Mouse (Mus musculus): ENCODE measurements around the gene Tns1. TPM values are rescaled to one million over a fixed set of nuclear protein-coding genes. Genes with fewer than 3 reads are reported as not detected.

Gene Tns1
- total and polyA plus RNA-seq, 3 experiments = 0.11 TPM; not detected in 2

DNA sequence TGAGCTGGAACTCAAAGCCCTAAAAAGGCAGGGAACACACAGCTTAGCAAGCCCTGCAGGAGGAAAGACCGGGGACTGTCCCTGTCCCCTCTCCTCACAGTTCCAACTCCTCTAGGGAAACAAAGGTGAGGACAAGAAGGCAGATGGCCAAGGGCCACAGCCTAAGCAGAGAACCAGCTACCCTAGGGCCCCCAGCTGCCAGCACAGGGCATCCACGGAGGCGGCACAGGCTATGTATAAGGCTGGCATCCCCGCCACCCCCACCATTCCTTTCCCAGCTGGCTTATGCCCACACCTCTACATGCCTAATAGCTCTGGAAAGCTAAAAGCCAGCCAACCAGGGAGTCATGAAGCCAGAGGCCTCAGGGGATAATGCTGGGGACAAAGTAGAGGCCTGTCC is 90.8 kb downstream of the Tns1 start:
- H3K79me2 ChIP-seq (ENCODE audit: control insufficient read depth, insufficient read depth, low read length, poor library complexity) = no peaks in the 10 kb centered on the region
- DNase-seq (ENCODE audit: low read depth, low spot score) = no peak
- no peaks in the 10 kb centered on the region for H3K4me1 ChIP-seq (ENCODE audit: control insufficient read depth in 1 of 2, insufficient read depth in 2 of 2, low read length in 2 of 2)
- no peak for TF ChIP-seq E2F4 (IDR thresholded peaks at IDR 0.05; ENCODE audit: borderline replicate concordance, low read depth, low read length)
- no peak for TF ChIP-seq RCOR1 (IDR thresholded peaks at IDR 0.05; ENCODE audit: low read depth, low read length)
- TF ChIP-seq ZNF384 (IDR thresholded peaks at IDR 0.05; ENCODE audit: low read depth, low read length) = no peak
- TF ChIP-seq UBTF (IDR thresholded peaks at IDR 0.05; ENCODE audit: borderline replicate concordance, insufficient read depth, low read depth, low read length) = no peak
- TF ChIP-seq MYB (IDR thresholded peaks at IDR 0.05; ENCODE audit: low read depth, low read length) = no peak
- TF ChIP-seq MAFK (IDR thresholded peaks at IDR 0.05; ENCODE audit: borderline replicate concordance, low read depth, low read length) = no peak
- no peak for TF ChIP-seq BHLHE40 (IDR thresholded peaks at IDR 0.05; ENCODE audit: borderline replicate concordance, low read depth, low read length)
- TF ChIP-seq TAL1 (IDR thresholded peaks at IDR 0.05; ENCODE audit: low read length) = no peak
- TF ChIP-seq MXI1 (IDR thresholded peaks at IDR 0.05; ENCODE audit: low read depth, low read length) = no peak
- TF ChIP-seq NRF1 (IDR thresholded peaks at IDR 0.05; ENCODE audit: insufficient read depth, low read depth, low read length, poor library complexity, severe bottlenecking) = no peak
- no peak for TF ChIP-seq SMC3 (IDR thresholded peaks at IDR 0.05; ENCODE audit: low read depth, low read length)
- no peak for TF ChIP-seq CTCF (IDR thresholded peaks at IDR 0.05 in 2 of 3, conservative IDR thresholded peaks at IDR 0.05 in 1 of 3; ENCODE audit: control insufficient read depth in 1 of 3, insufficient read depth in 1 of 3, low read depth in 2 of 3, low read length in 3 of 3, poor library complexity in 1 of 3, severe bottlenecking in 1 of 3)
- TF ChIP-seq GABPA (IDR thresholded peaks at IDR 0.05; ENCODE audit: low read depth, low read length) = no peak
- no peak for TF ChIP-seq USF1 (IDR thresholded peaks at IDR 0.05; ENCODE audit: low read depth, low read length)
- TF ChIP-seq EP300 (IDR thresholded peaks at IDR 0.05; ENCODE audit: low read depth in 1 of 2, low read length in 2 of 2) = no peak
- no peak for TF ChIP-seq ETS1 (IDR thresholded peaks at IDR 0.05; ENCODE audit: low read depth, low read length)
- TF ChIP-seq CHD1 (IDR thresholded peaks at IDR 0.05; ENCODE audit: low read depth, low read length) = no peak
- no peak for TF ChIP-seq ELF1 (IDR thresholded peaks at IDR 0.05; ENCODE audit: low read depth, low read length)
- TF ChIP-seq MYC (IDR thresholded peaks at IDR 0.05; ENCODE audit: low read depth, low read length) = no peak
- TF ChIP-seq JUND (IDR thresholded peaks at IDR 0.05; ENCODE audit: low read depth, low read length) = no peak
- H3K9ac ChIP-seq (ENCODE audit: control insufficient read depth, low read depth, low read length, poor library complexity, severe bottlenecking) = no peak overlapping the region
- H3K9me3 ChIP-seq (replicated peaks; ENCODE audit: insufficient read depth, low read length) = no peaks in the 10 kb centered on the region
- H3K27me3 ChIP-seq (ENCODE audit: control insufficient read depth in 1 of 2, insufficient read depth in 2 of 2, low read length in 2 of 2) = no peaks in the 10 kb centered on the region
- no peak overlapping the region for H3K4me3 ChIP-seq (ENCODE audit: control insufficient read depth in 1 of 2, insufficient read depth in 1 of 2, low read depth in 2 of 2, low read length in 2 of 2)
- H3K27ac ChIP-seq (ENCODE audit: control insufficient read depth, low read depth, low read length) = no peak overlapping the region
- H3K36me3 ChIP-seq (ENCODE audit: control insufficient read depth in 1 of 2, insufficient read depth in 2 of 2, low read length in 2 of 2) = no peaks in the 10 kb centered on the region

DNA sequence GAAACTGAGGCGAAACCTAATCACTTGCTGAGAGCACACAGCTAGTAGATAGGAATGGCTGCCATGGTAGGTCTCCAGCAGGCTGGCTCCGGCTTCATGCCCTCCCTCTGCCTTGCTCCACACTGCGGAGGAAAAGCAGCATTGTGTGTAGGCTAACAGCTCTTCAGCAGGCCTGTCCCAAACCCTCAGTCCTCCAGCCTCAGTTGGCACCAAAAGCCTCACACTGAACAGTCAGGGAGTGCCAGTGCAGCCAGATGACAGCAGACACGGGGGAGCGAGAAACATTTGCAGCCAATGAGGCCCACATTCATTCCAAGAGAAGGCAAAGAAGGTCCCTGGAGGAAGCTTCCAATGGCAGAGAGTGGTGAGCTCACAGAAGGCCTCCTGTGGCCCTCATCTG is 91.3 kb downstream of the Tns1 start:
- H3K9me3 ChIP-seq (replicated peaks; ENCODE audit: insufficient read depth, low read length) = no peaks in the 10 kb centered on the region
- H3K79me2 ChIP-seq (ENCODE audit: control insufficient read depth, insufficient read depth, low read length, poor library complexity) = no peaks in the 10 kb centered on the region
- no peak for DNase-seq (ENCODE audit: low read depth, low spot score)
- TF ChIP-seq ZNF384 (IDR thresholded peaks at IDR 0.05; ENCODE audit: low read depth, low read length) = no peak
- no peak for TF ChIP-seq POLR2A (IDR thresholded peaks at IDR 0.05; ENCODE audit: control insufficient read depth in 1 of 2, insufficient read depth in 1 of 2, low read depth in 1 of 2, low read length in 2 of 2, poor library complexity in 1 of 2)
- TF ChIP-seq E2F4 (IDR thresholded peaks at IDR 0.05; ENCODE audit: borderline replicate concordance, low read depth, low read length) = no peak
- TF ChIP-seq TCF12 (IDR thresholded peaks at IDR 0.05; ENCODE audit: low read depth, low read length) = no peak
- TF ChIP-seq MAZ (IDR thresholded peaks at IDR 0.05; ENCODE audit: low read depth, low read length) = no peak
- TF ChIP-seq GATA1 (IDR thresholded peaks at IDR 0.05; ENCODE audit: low read depth, low read length) = no peak
- H3K4me1 ChIP-seq (ENCODE audit: control insufficient read depth in 1 of 2, insufficient read depth in 2 of 2, low read length in 2 of 2) = no peaks in the 10 kb centered on the region
- H3K9ac ChIP-seq (ENCODE audit: control insufficient read depth, low read depth, low read length, poor library complexity, severe bottlenecking) = no peak overlapping the region
- H3K4me3 ChIP-seq (ENCODE audit: control insufficient read depth in 1 of 2, insufficient read depth in 1 of 2, low read depth in 2 of 2, low read length in 2 of 2) = no peak overlapping the region
- no peaks in the 10 kb centered on the region for H3K27me3 ChIP-seq (ENCODE audit: control insufficient read depth in 1 of 2, insufficient read depth in 2 of 2, low read length in 2 of 2)
- H3K36me3 ChIP-seq (ENCODE audit: control insufficient read depth in 1 of 2, insufficient read depth in 2 of 2, low read length in 2 of 2) = no peaks in the 10 kb centered on the region
- no peak overlapping the region for H3K27ac ChIP-seq (ENCODE audit: control insufficient read depth, low read depth, low read length)
